Mouse (Mus musculus) embryonic facial prominence, embryonic 11.5 days (tissue): ENCODE data around the gene Tsks. TPM values are rescaled to one million over a fixed set of nuclear protein-coding genes. Genes with fewer than 3 reads are reported as not detected.

Source experiments
- ATAC-seq: fragments of 200-750 bp; cut with Nextera tagmentation; replicated peaks from 2 replicates; pipeline ENCODE4 v1.8.0; 2017; ENCODE audit warnings: low read depth; ENCODE audit not compliant: insufficient number of reproducible peaks, low FRiP score, low TSS enrichment
- DNase-seq: peaks from one replicate; pipeline ENCODE4 v3.0.0-alpha.2; 2015; ENCODE audit warnings: low spot score
- H3K27ac ChIP-seq: fragments of 300-500 bp; sonication (generic); replicated peaks from 2 replicates; pipeline ENCODE4 v1.5.1; 2014; ENCODE audit warnings: mild to moderate bottlenecking, low read depth, low read length, control low read depth
- H3K27me3 ChIP-seq: fragments of 300-500 bp; sonication (generic); 2 replicates; pipeline ENCODE4 v1.6.1; 2014; ENCODE audit warnings: mild to moderate bottlenecking, low read length, moderate library complexity, mixed read lengths; ENCODE audit not compliant: control insufficient read depth, insufficient read depth
- H3K36me3 ChIP-seq: fragments of 300-500 bp; sonication (generic); replicated peaks from 2 replicates; pipeline ENCODE4 v1.6.1; 2014; ENCODE audit warnings: low read depth, mild to moderate bottlenecking, low read length, moderate library complexity, mixed read lengths; ENCODE audit not compliant: control insufficient read depth, insufficient read depth
- H3K4me1 ChIP-seq: fragments of 300-500 bp; sonication (generic); 2 replicates; pipeline ENCODE4 v1.6.1; 2014; ENCODE audit warnings: low read length, mixed read lengths; ENCODE audit not compliant: control insufficient read depth, insufficient read depth
- H3K4me2 ChIP-seq: fragments of 300-500 bp; sonication (generic); 2 replicates; pipeline ENCODE4 v1.6.1; 2014; ENCODE audit warnings: low read depth, mild to moderate bottlenecking, control low read depth, low read length, moderate library complexity
- H3K4me3 ChIP-seq: fragments of 300-500 bp; sonication (generic); 2 replicates; pipeline ENCODE4 v1.5.1; 2014; ENCODE audit warnings: low read depth, low read length, control low read depth
- H3K9ac ChIP-seq: fragments of 300-500 bp; sonication (generic); replicated peaks from 2 replicates; pipeline ENCODE4 v1.6.1; 2014; ENCODE audit warnings: mild to moderate bottlenecking, control low read depth, low read length
- H3K9me3 ChIP-seq: fragments of 300-500 bp; sonication (generic); replicated peaks from 2 replicates; pipeline ENCODE4 v1.6.1; 2016; ENCODE audit warnings: mild to moderate bottlenecking, low read length, inconsistent platforms, mixed read lengths; ENCODE audit not compliant: control insufficient read depth
- WGBS: fragments of 180-500 bp; shearing (Covaris S2); extraction: QIAGEN DNeasy Blood & Tissue Kit; methylation state at CpG from one replicate; pipeline ENCODE4 v1.1.7; 2014; 5-methylcytosine and 5-hydroxymethylcytosine counted together
- polyA plus RNA-seq: library from polyadenylated mRNA; unstranded; fragments of >200 nt; fragmentation: Nextera tagmentation; extraction: Ambion mirVana; gene quantifications from 2 replicates; pipeline ENCODE4 v1.2.1, GENCODE M21; 2014

Tsks gene
- polyA plus RNA-seq, 1 experiment from 2014 or later = not detected

- no peak for DNase-seq
- WGBS = 96% methylated on average over 29 of the region's 29 CpGs
- no peak overlapping the region for H3K4me3 ChIP-seq
- peaks cover 50% of the 10 kb centered on the region for H3K36me3 ChIP-seq
- ATAC-seq = no peak
- H3K9ac ChIP-seq = no peak overlapping the region
- no peak overlapping the region for H3K27ac ChIP-seq
- H3K4me1 ChIP-seq = no peaks in the 10 kb centered on the region
- H3K27me3 ChIP-seq = no peaks in the 10 kb centered on the region
- H3K4me2 ChIP-seq = no peak overlapping the region; the same call in 1 of the 2 replicates
- no peaks in the 10 kb centered on the region for H3K9me3 ChIP-seq
These were observed 64.1 kb downstream of the Tsks start for GRCm38 (mm10) chr7:45007141-45007540.

Other genes starting within 250 kb of the Tsks start
- gene Izumo2, start 234.5 kb upstream of the Tsks start, polyA plus RNA-seq = not detected in 2 replicates
- 32.3 and 38.0 TPM in 2 replicates for gene Vrk3, start 194.8 kb upstream of the Tsks start, polyA plus RNA-seq
- 3.3 and 3.6 TPM in 2 replicates for gene Zfp473, start 192.2 kb upstream of the Tsks start, polyA plus RNA-seq
- 66.9 and 72.6 TPM in 2 replicates for gene Nup62, start 127.1 kb upstream of the Tsks start, polyA plus RNA-seq
- 0.52 and 1.9 TPM in 2 replicates for gene Il4i1, start 126.8 kb upstream of the Tsks start, polyA plus RNA-seq
- gene Atf5, start 126.5 kb upstream of the Tsks start, polyA plus RNA-seq = 2.9 and 3.1 TPM in 2 replicates
- 32.4 and 42.5 TPM in 2 replicates for gene Akt1s1, start 94.2 kb upstream of the Tsks start, polyA plus RNA-seq
- gene Tbc1d17, start 94.1 kb upstream of the Tsks start, polyA plus RNA-seq = 55.1 and 75.1 TPM in 2 replicates
- 21.6 and 25.3 TPM in 2 replicates for gene Pnkp, start 86.1 kb upstream of the Tsks start, polyA plus RNA-seq
- 350 and 370 TPM in 2 replicates for gene Ptov1, start 73.4 kb upstream of the Tsks start, polyA plus RNA-seq
- 44.5 and 50.3 TPM in 2 replicates for gene Med25, start 50.5 kb upstream of the Tsks start, polyA plus RNA-seq
- 11.8 and 13.2 TPM in 2 replicates for gene Fuz, start 47.1 kb upstream of the Tsks start, polyA plus RNA-seq
- 70.1 and 70.3 TPM in 2 replicates for gene Ap2a1, start 13.7 kb upstream of the Tsks start, polyA plus RNA-seq
- 14.3 and 17.1 TPM in 2 replicates for gene Cpt1c, start 31.6 kb downstream of the Tsks start, polyA plus RNA-seq
- 289 and 293 TPM in 2 replicates for gene Prmt1, start 43.4 kb downstream of the Tsks start, polyA plus RNA-seq
- gene Irf3, start 54.4 kb downstream of the Tsks start, polyA plus RNA-seq = 62.4 and 71.9 TPM in 2 replicates
- 69.9 and 71.7 TPM in 2 replicates for gene Bcl2l12, start 55.5 kb downstream of the Tsks start, polyA plus RNA-seq
- gene Scaf1, start 73.2 kb downstream of the Tsks start, polyA plus RNA-seq = 40.0 and 41.1 TPM in 2 replicates
- gene Rras, start 74.8 kb downstream of the Tsks start, polyA plus RNA-seq = 18.5 and 23.9 TPM in 2 replicates
- 10.9 and 11.8 TPM in 2 replicates for gene Prr12, start 109.7 kb downstream of the Tsks start, polyA plus RNA-seq
- 59.2 and 63.8 TPM in 2 replicates for gene Nosip, start 119.2 kb downstream of the Tsks start, polyA plus RNA-seq
- gene Prrg2, start 119.5 kb downstream of the Tsks start, polyA plus RNA-seq = 17.9 and 20.3 TPM in 2 replicates
- gene Rcn3, start 149.0 kb downstream of the Tsks start, polyA plus RNA-seq = 221 and 234 TPM in 2 replicates
- gene Fcgrt, start 160.6 kb downstream of the Tsks start, polyA plus RNA-seq = 12.6 TPM in 2 replicates
- 1,561 and 1,602 TPM in 2 replicates for gene Rps11, start 181.2 kb downstream of the Tsks start, polyA plus RNA-seq
- 1,418 and 1,436 TPM in 2 replicates for gene Rpl13a, start 185.6 kb downstream of the Tsks start, polyA plus RNA-seq
- gene Gm45713, start 193.0 kb downstream of the Tsks start, polyA plus RNA-seq = 0.20 TPM in 1 of 2 replicates, not detected in the other
- gene Flt3l, start 193.2 kb downstream of the Tsks start, polyA plus RNA-seq = 0.52 and 0.67 TPM in 2 replicates
- 102 and 104 TPM in 2 replicates for gene Pih1d1, start 211.1 kb downstream of the Tsks start, polyA plus RNA-seq
- gene Aldh16a1, start 211.4 kb downstream of the Tsks start, polyA plus RNA-seq = 32.3 and 39.1 TPM in 2 replicates
- 1.1 and 1.6 TPM in 2 replicates for gene Slc17a7, start 220.7 kb downstream of the Tsks start, polyA plus RNA-seq
- gene Gfy, start 236.4 kb downstream of the Tsks start, polyA plus RNA-seq = 0.52 and 0.81 TPM in 2 replicates
- gene Pth2, start 237.8 kb downstream of the Tsks start, polyA plus RNA-seq = not detected in 2 replicates